Mouse (Mus musculus) stomach, postnatal 0 days (tissue): ENCODE data around the gene Socs7. TPM values are rescaled to one million over a fixed set of nuclear protein-coding genes. Genes with fewer than 3 reads are reported as not detected.

Experiments used
- ATAC-seq: fragments of 200-750 bp; cut with Nextera tagmentation; 2 replicates; pipeline ENCODE4 v1.8.0; 2017; ENCODE audit not compliant: low FRiP score, low TSS enrichment
- DNase-seq: peaks from one replicate; pipeline ENCODE4 v3.0.0-alpha.2; 2016; ENCODE audit warnings: low spot score
- H3K27ac ChIP-seq: fragments of 300-500 bp; sonication (generic); replicated peaks from 2 replicates; pipeline ENCODE4 v1.5.1; 2014; ENCODE audit warnings: mild to moderate bottlenecking, control low read depth
- H3K27me3 ChIP-seq: fragments of 300-500 bp; sonication (generic); 2 replicates; pipeline ENCODE4 v1.6.1; 2014; ENCODE audit warnings: low read length; ENCODE audit not compliant: control insufficient read depth, insufficient read depth
- H3K36me3 ChIP-seq: fragments of 300-500 bp; sonication (generic); 2 replicates; pipeline ENCODE4 v1.6.1; 2014; ENCODE audit warnings: low read length, mixed read lengths; ENCODE audit not compliant: control insufficient read depth, insufficient read depth
- H3K4me1 ChIP-seq: fragments of 300-500 bp; sonication (generic); replicated peaks from 2 replicates; pipeline ENCODE4 v1.6.1; 2014; ENCODE audit warnings: antibody characterized with exemption; ENCODE audit not compliant: control insufficient read depth, insufficient read depth
- H3K4me2 ChIP-seq: fragments of 300-500 bp; sonication (generic); replicated peaks from 2 replicates; pipeline ENCODE4 v1.6.1; 2014; ENCODE audit warnings: low read depth, mild to moderate bottlenecking, control low read depth, moderate library complexity
- H3K4me3 ChIP-seq: fragments of 300-500 bp; sonication (generic); 2 replicates; pipeline ENCODE4 v1.5.1; 2014; ENCODE audit warnings: low read depth, low read length, control low read depth
- H3K9ac ChIP-seq: fragments of 300-500 bp; sonication (generic); 2 replicates; pipeline ENCODE4 v1.6.1; 2014; ENCODE audit warnings: mild to moderate bottlenecking, low read length, control low read depth, mixed read lengths
- H3K9me3 ChIP-seq: fragments of 300-500 bp; sonication (generic); 2 replicates; pipeline ENCODE4 v1.6.1; 2016; ENCODE audit warnings: low read length; ENCODE audit not compliant: control insufficient read depth
- CTCF ChIP-seq: IDR thresholded peaks from 2 replicates; pipeline ENCODE4 v1.5.1; 2016; ENCODE audit warnings: antibody characterized with exemption, low read depth, mild to moderate bottlenecking, moderate library complexity
- EP300 ChIP-seq: optimal IDR thresholded peaks from 2 replicates; pipeline ENCODE3; 2016; ENCODE audit warnings: antibody characterized with exemption
- WGBS: fragments of 180-500 bp; shearing (Covaris S2); extraction: QIAGEN DNeasy Blood & Tissue Kit; methylation state at CpG from one replicate; pipeline ENCODE4 v1.1.7; 2014; 5-methylcytosine and 5-hydroxymethylcytosine counted together
- polyA plus RNA-seq: library from polyadenylated mRNA; unstranded; fragments of >200 nt; fragmentation: Nextera tagmentation; extraction: Ambion mirVana; gene quantifications from 2 replicates; pipeline ENCODE4 v1.2.1, GENCODE M21; 2015

Gene Socs7
- polyA plus RNA-seq, 1 experiment from 2014 or later = 1.3 TPM

- DNase-seq (no peak), ATAC-seq (no peak)
- Histone ChIP-seq H3K4me2 (no peak overlapping the region), H3K36me3 (no peaks in the 10 kb centered on the region), H3K27ac (no peak overlapping the region), H3K27me3 (no peaks in the 10 kb centered on the region), H3K9me3 (no peaks in the 10 kb centered on the region), H3K4me3 (no peak overlapping the region), H3K4me1 (peaks cover 7% of the 10 kb centered on the region), H3K9ac (no peak overlapping the region)
- TF ChIP-seq CTCF (no peak), EP300 (no peak)
- WGBS = 22% methylated on average over 5 of the region's 6 CpGs
These were observed 38.7 kb downstream of the Socs7 start for GRCm38 (mm10) chr11:97401082-97401481.

- Histone ChIP-seq H3K4me1 (peaks cover 7% of the 10 kb centered on the region), H3K36me3 (no peaks in the 10 kb centered on the region), H3K27ac (no peak overlapping the region), H3K4me2 (no peak overlapping the region), H3K4me3 (no peak overlapping the region), H3K9me3 (no peaks in the 10 kb centered on the region), H3K27me3 (no peaks in the 10 kb centered on the region), H3K9ac (no peak overlapping the region)
- ATAC-seq = no peak
- 66% methylated on average over 3 of the region's 3 CpGs for WGBS
- no peak for TF ChIP-seq CTCF
- TF ChIP-seq EP300 = no peak
- no peak for DNase-seq
These were observed 39.5 kb downstream of the Socs7 start for GRCm38 (mm10) chr11:97401686-97402435.

GRCm38 (mm10) chr11:97402746-97403145 lies 40.4 kb downstream of the Socs7 start:
- DNase-seq (no peak), ATAC-seq (no peak)
- Histone ChIP-seq H3K4me1 (peaks cover 7% of the 10 kb centered on the region), H3K9ac (no peak overlapping the region), H3K27me3 (no peaks in the 10 kb centered on the region), H3K4me2 (no peak overlapping the region), H3K4me3 (no peak overlapping the region), H3K27ac (no peak overlapping the region), H3K36me3 (no peaks in the 10 kb centered on the region), H3K9me3 (no peaks in the 10 kb centered on the region)
- WGBS = 47% methylated on average over 2 of the region's 2 CpGs
- TF ChIP-seq EP300 (no peak), CTCF (no peak)

- WGBS = 44% methylated on average over 8 of the region's 8 CpGs
- Histone ChIP-seq H3K27me3 (no peaks in the 10 kb centered on the region), H3K9me3 (no peaks in the 10 kb centered on the region), H3K36me3 (no peaks in the 10 kb centered on the region), H3K4me1 (peaks cover 7% of the 10 kb centered on the region), H3K4me2 (peak overlapping the region; percentile 78), H3K27ac (no peak overlapping the region), H3K4me3 (peak overlapping the region; percentile 45; the same call in 1 of the 2 replicates), H3K9ac (no peak overlapping the region)
- ATAC-seq = no peak
- DNase-seq = no peak
- no peak for TF ChIP-seq EP300
These were observed 41.3 kb downstream of the Socs7 start for GRCm38 (mm10) chr11:97403614-97404183.

- TF ChIP-seq EP300 (no peak), CTCF (no peak)
- Histone ChIP-seq H3K27ac (0 out of 2 replicates have a peak overlapping the region, but pooled peaks have one; percentile 18), H3K4me3 (peak overlapping the region; percentile 45), H3K9me3 (no peaks in the 10 kb centered on the region), H3K4me1 (peaks cover 7% of the 10 kb centered on the region), H3K4me2 (peak overlapping the region; percentile 78), H3K9ac (peak overlapping the region; percentile 48), H3K36me3 (no peaks in the 10 kb centered on the region), H3K27me3 (no peaks in the 10 kb centered on the region)
- ATAC-seq = peak; percentile 33
- WGBS = under 1% methylated on average over 41 of the region's 61 CpGs
- DNase-seq = peak; percentile 65
These were observed 41.9 kb downstream of the Socs7 start for GRCm38 (mm10) chr11:97404184-97404760.

GRCm38 (mm10) chr11:97404761-97405190 lies 42.4 kb downstream of the Socs7 start:
- no peaks in the 10 kb centered on the region for H3K36me3 ChIP-seq
- H3K9ac ChIP-seq = peak overlapping the region; percentile 48
- peaks cover 7% of the 10 kb centered on the region for H3K4me1 ChIP-seq
- peak overlapping the region; percentile 45 for H3K4me3 ChIP-seq
- WGBS = 5% methylated on average over 11 of the region's 11 CpGs
- ATAC-seq (0 out of 2 replicates have a peak, but pooled peaks have one; percentile 5), DNase-seq (no peak)
- H3K4me2 ChIP-seq = peak overlapping the region; percentile 78
- 0 out of 2 replicates have a peak overlapping the region, but pooled peaks have one; percentile 18 for H3K27ac ChIP-seq
- no peak for TF ChIP-seq EP300
- TF ChIP-seq CTCF = no peak
- no peaks in the 10 kb centered on the region for H3K27me3 ChIP-seq
- H3K9me3 ChIP-seq = no peaks in the 10 kb centered on the region
